In the genomic region with DNA sequence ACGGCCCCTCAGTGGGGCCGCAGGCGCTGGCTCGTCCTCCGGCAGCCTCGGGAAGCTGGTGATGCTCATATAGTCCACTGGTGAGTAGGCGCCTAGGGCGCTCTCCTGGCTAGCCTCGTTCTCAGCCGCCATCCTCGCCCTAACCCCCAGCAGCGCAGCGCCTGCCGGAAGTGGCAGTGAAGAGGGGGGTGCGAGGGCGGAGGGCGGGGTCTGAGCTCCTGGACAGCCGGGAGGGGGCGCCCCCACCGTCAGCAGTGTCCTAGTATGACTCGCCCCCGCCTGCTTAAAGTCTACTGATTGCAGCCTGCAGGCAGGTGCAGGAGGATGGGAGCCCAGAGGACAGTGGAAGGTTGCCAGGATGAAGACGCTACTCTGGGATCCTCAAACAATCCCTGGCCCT, we compare ENCODE assay signal across 8 mouse cellular contexts. TPM values are rescaled to one million over a fixed set of nuclear protein-coding genes. Genes with fewer than 3 reads are reported as not detected.
DNase-seq lines count a peak whose midpoint lies in the region; ATAC-seq lines count a peak whose summit lies in the region.

No protein-coding gene starts in this region.

- intact Hi-C loops in heart, postnatal 25 days (cut with DNase I): loop anchor here (5.0 kb wide), 1 partner anchor 253 kb away; no protein-coding TSS in a partner anchor

- peak; percentile 86 for DNase-seq in CD4-positive helper T cell, adult 2 months (ENCODE audit: low read depth, low spot score)
- peak; percentile 40 for DNase-seq in heart, postnatal 25 days (ENCODE audit: low spot score)
- peak; percentile 86 to 93 for DNase-seq in layer of hippocampus, adult 18-20 months (ENCODE audit: low spot score in 2 of 2)

- H3K4me3 ChIP-seq in brown adipose tissue, adult 24 weeks (ENCODE audit: insufficient read depth, low read depth, low read length): peak overlapping the region; percentile 43
- H3K4me3 ChIP-seq in forebrain, embryonic 15.5 days: peak overlapping the region; percentile 68
- H3K4me3 ChIP-seq in liver, embryonic 16.5 days (ENCODE audit: low read depth, low read length): peak overlapping the region; percentile 18; the same call in 1 of the 2 replicates
- peak overlapping the region; percentile 73 for H3K4me3 ChIP-seq in neural tube, embryonic 13.5 days
- peak overlapping the region; percentile 44 for H3K4me3 ChIP-seq in stomach, embryonic 16.5 days (replicated peaks; ENCODE audit: low read length)

- ATAC-seq in forebrain, embryonic 15.5 days (replicated peaks): peak; percentile 38
- ATAC-seq in liver, embryonic 16.5 days (ENCODE audit: low read depth): no peak
- peak; percentile 26 for ATAC-seq in neural tube, embryonic 13.5 days (ENCODE audit: low read depth)
- ATAC-seq in stomach, embryonic 16.5 days (ENCODE audit: insufficient read depth, low FRiP score): no peak

- WGBS in forebrain, embryonic 15.5 days: 1% methylated on average over 23 of the region's 23 CpGs
- WGBS in liver, embryonic 16.5 days (ENCODE audit: insufficient replicate concordance): 1% methylated on average over 23 of the region's 23 CpGs
- 1% methylated on average over 23 of the region's 23 CpGs for WGBS in neural tube, embryonic 13.5 days
- 3% methylated on average over 23 of the region's 23 CpGs for WGBS in stomach, embryonic 16.5 days

- H3K27ac ChIP-seq in brown adipose tissue, adult 24 weeks (replicated peaks; ENCODE audit: low read depth, low read length): no peak overlapping the region
- H3K27ac ChIP-seq in forebrain, embryonic 15.5 days (replicated peaks): peak overlapping the region; percentile 71
- H3K27ac ChIP-seq in liver, embryonic 16.5 days (ENCODE audit: low read length): no peak overlapping the region
- H3K27ac ChIP-seq in neural tube, embryonic 13.5 days (replicated peaks): peak overlapping the region; percentile 82
- H3K27ac ChIP-seq in stomach, embryonic 16.5 days (ENCODE audit: low read length): no peak overlapping the region

- H3K9ac ChIP-seq in forebrain, embryonic 15.5 days (replicated peaks): peak overlapping the region; percentile 91
- H3K9ac ChIP-seq in liver, embryonic 16.5 days (ENCODE audit: low read depth, low read length): no peak overlapping the region; the same call in 1 of the 2 replicates
- H3K9ac ChIP-seq in neural tube, embryonic 13.5 days: peak overlapping the region; percentile 94
- H3K9ac ChIP-seq in stomach, embryonic 16.5 days (ENCODE audit: low read length): peak overlapping the region; percentile 64

- peak overlapping the region; percentile 77 for H3K4me2 ChIP-seq in forebrain, embryonic 15.5 days (replicated peaks)
- H3K4me2 ChIP-seq in liver, embryonic 16.5 days (ENCODE audit: low read depth, low read length): peak overlapping the region; percentile 30; the same call in 1 of the 2 replicates
- H3K4me2 ChIP-seq in neural tube, embryonic 13.5 days: peak overlapping the region; percentile 79
- peak overlapping the region; percentile 64 for H3K4me2 ChIP-seq in stomach, embryonic 16.5 days (ENCODE audit: low read depth, low read length)

- no peaks in the 10 kb centered on the region for H3K36me3 ChIP-seq in forebrain, embryonic 15.5 days
- H3K36me3 ChIP-seq in liver, embryonic 16.5 days (ENCODE audit: control insufficient read depth, insufficient read depth): no peaks in the 10 kb centered on the region
- no peaks in the 10 kb centered on the region for H3K36me3 ChIP-seq in neural tube, embryonic 13.5 days
- H3K36me3 ChIP-seq in stomach, embryonic 16.5 days (ENCODE audit: control insufficient read depth, insufficient read depth, low read length): no peaks in the 10 kb centered on the region

- no peaks in the 10 kb centered on the region for H3K27me3 ChIP-seq in forebrain, embryonic 15.5 days
- H3K27me3 ChIP-seq in liver, embryonic 16.5 days (ENCODE audit: control insufficient read depth, insufficient read depth, low read depth, low read length): peaks cover 26% of the 10 kb centered on the region
- no peaks in the 10 kb centered on the region for H3K27me3 ChIP-seq in neural tube, embryonic 13.5 days
- peaks cover 8% of the 10 kb centered on the region; the same call in 1 of the 2 replicates for H3K27me3 ChIP-seq in stomach, embryonic 16.5 days (ENCODE audit: control insufficient read depth, insufficient read depth, low read length)

- no peaks in the 10 kb centered on the region for H3K9me3 ChIP-seq in forebrain, embryonic 15.5 days
- H3K9me3 ChIP-seq in liver, embryonic 16.5 days (replicated peaks; ENCODE audit: control insufficient read depth, low read length): no peaks in the 10 kb centered on the region
- no peaks in the 10 kb centered on the region for H3K9me3 ChIP-seq in neural tube, embryonic 13.5 days
- no peaks in the 10 kb centered on the region for H3K9me3 ChIP-seq in stomach, embryonic 16.5 days (replicated peaks; ENCODE audit: control insufficient read depth, low read length)

- H3K4me1 ChIP-seq in brown adipose tissue, adult 24 weeks (ENCODE audit: control insufficient read depth, insufficient read depth, insufficient read length, low read length): 0 out of 2 replicates have a peak, but pooled peaks cover 2% of the 10 kb centered on the region
- peaks cover 35% of the 10 kb centered on the region for H3K4me1 ChIP-seq in forebrain, embryonic 15.5 days
- H3K4me1 ChIP-seq in liver, embryonic 16.5 days (ENCODE audit: control insufficient read depth, low read depth, low read length): peaks cover 16% of the 10 kb centered on the region
- peaks cover 45% of the 10 kb centered on the region for H3K4me1 ChIP-seq in neural tube, embryonic 13.5 days (replicated peaks)
- peaks cover 10% of the 10 kb centered on the region; the same call in 1 of the 2 replicates for H3K4me1 ChIP-seq in stomach, embryonic 16.5 days (ENCODE audit: control insufficient read depth, insufficient read depth, low read length)

RNA-seq across cellular contexts. Expression of a gene that starts 3.1 kb away (rescaled TPM):
- 514 and 528 TPM in 2 replicates for polyA plus RNA-seq in brown adipose tissue, adult 24 weeks (2012; ENCODE audit: insufficient read depth, insufficient read length, missing spikeins)
- polyA plus RNA-seq in forebrain, embryonic 15.5 days (2015; fragmentation: Nextera tagmentation; extraction: Ambion mirVana): 21.6 and 22.5 TPM in 2 replicates
- 10 to 100 TPM; 39.9 to 40.3 TPM for total RNA-seq in heart, postnatal 25 days (2021)
- 10 to 100 TPM; 57.2 to 60.6 TPM for total RNA-seq in layer of hippocampus, adult 18-20 months (2021)
- polyA plus RNA-seq in liver, embryonic 16.5 days (2015; fragmentation: Nextera tagmentation; extraction: Ambion mirVana): 24.6 and 29.6 TPM in 2 replicates
- 28.3 and 29.8 TPM in 2 replicates for polyA plus RNA-seq in neural tube, embryonic 13.5 days (2015; fragmentation: Nextera tagmentation; extraction: Ambion mirVana)
- 12.6 and 15.4 TPM in 2 replicates for polyA plus RNA-seq in stomach, embryonic 16.5 days (2015; fragmentation: Nextera tagmentation; extraction: Ambion mirVana)

RNA-seq across cellular contexts. Expression of a gene that starts 3.4 kb away (rescaled TPM):
- not detected in 2 replicates for polyA plus RNA-seq in brown adipose tissue, adult 24 weeks (2012; ENCODE audit: insufficient read depth, insufficient read length, missing spikeins)
- polyA plus RNA-seq in forebrain, embryonic 15.5 days (2015; fragmentation: Nextera tagmentation; extraction: Ambion mirVana): 51.6 and 53.7 TPM in 2 replicates
- total RNA-seq in heart, postnatal 25 days (2021): under 1 TPM; 0.49 to 0.73 TPM
- total RNA-seq in layer of hippocampus, adult 18-20 months (2021): 100 to 1,000 TPM; 112 to 120 TPM
- 0.17 and 0.20 TPM in 2 replicates for polyA plus RNA-seq in liver, embryonic 16.5 days (2015; fragmentation: Nextera tagmentation; extraction: Ambion mirVana)
- polyA plus RNA-seq in neural tube, embryonic 13.5 days (2015; fragmentation: Nextera tagmentation; extraction: Ambion mirVana): 69.9 and 79.2 TPM in 2 replicates
- 4.5 and 5.0 TPM in 2 replicates for polyA plus RNA-seq in stomach, embryonic 16.5 days (2015; fragmentation: Nextera tagmentation; extraction: Ambion mirVana)

RNA-seq across cellular contexts. Expression of a gene that starts 41.0 kb away (rescaled TPM):
- polyA plus RNA-seq in brown adipose tissue, adult 24 weeks (2012; ENCODE audit: insufficient read depth, insufficient read length, missing spikeins): 11.5 and 13.5 TPM in 2 replicates
- polyA plus RNA-seq in forebrain, embryonic 15.5 days (2015; fragmentation: Nextera tagmentation; extraction: Ambion mirVana): 28.1 and 28.8 TPM in 2 replicates
- total RNA-seq in heart, postnatal 25 days (2021): 10 to 100 TPM; 23.6 to 26.4 TPM
- 10 to 100 TPM; 60.9 to 63.3 TPM for total RNA-seq in layer of hippocampus, adult 18-20 months (2021)
- 4.4 and 5.1 TPM in 2 replicates for polyA plus RNA-seq in liver, embryonic 16.5 days (2015; fragmentation: Nextera tagmentation; extraction: Ambion mirVana)
- polyA plus RNA-seq in neural tube, embryonic 13.5 days (2015; fragmentation: Nextera tagmentation; extraction: Ambion mirVana): 22.5 and 22.8 TPM in 2 replicates
- polyA plus RNA-seq in stomach, embryonic 16.5 days (2015; fragmentation: Nextera tagmentation; extraction: Ambion mirVana): 13.6 and 13.9 TPM in 2 replicates

Comparison
In these comparisons a context has a peak if more than half of its experiments do, and no peak if none do; other contexts are left out.
1. H3K27ac ChIP-seq: peak in forebrain, embryonic 15.5 days (single experiment) and neural tube, embryonic 13.5 days (single experiment); none in brown adipose tissue, adult 24 weeks (single experiment), liver, embryonic 16.5 days (single experiment) and stomach, embryonic 16.5 days (single experiment).
2. H3K4me3 ChIP-seq: peak in every context shown above with its lines; median percentile 73 in neural tube, embryonic 13.5 days; 68 in forebrain, embryonic 15.5 days; 44 in stomach, embryonic 16.5 days; 43 in brown adipose tissue, adult 24 weeks; 18 in liver, embryonic 16.5 days.
3. ATAC-seq: peak in forebrain, embryonic 15.5 days (single experiment) and neural tube, embryonic 13.5 days (single experiment); none in liver, embryonic 16.5 days (single experiment) and stomach, embryonic 16.5 days (single experiment).
4. RNA of a gene that starts 3.1 kb away (polyA plus RNA-seq): 514 to 528 TPM in brown adipose tissue, adult 24 weeks; 28.3 to 29.8 TPM in neural tube, embryonic 13.5 days, 24.6 to 29.6 TPM in liver, embryonic 16.5 days, 21.6 to 22.5 TPM in forebrain, embryonic 15.5 days and 12.6 to 15.4 TPM in stomach, embryonic 16.5 days; every median in the first group is over 10 times any median in the second.
5. Peak in every context shown above with its lines, with median percentiles within 50 percentile points of each other: DNase-seq and H3K4me2 ChIP-seq.